Mouse (Mus musculus): ENCODE measurements around the gene Tagln. TPM values are rescaled to one million over a fixed set of nuclear protein-coding genes. Genes with fewer than 3 reads are reported as not detected.
A peak's percentile ranks its signal among the peaks of the same experiment; 100 is the strongest.

The Tagln gene
- polyA plus RNA-seq, 1 experiment from 2014 or later: 59.1 TPM

DNA sequence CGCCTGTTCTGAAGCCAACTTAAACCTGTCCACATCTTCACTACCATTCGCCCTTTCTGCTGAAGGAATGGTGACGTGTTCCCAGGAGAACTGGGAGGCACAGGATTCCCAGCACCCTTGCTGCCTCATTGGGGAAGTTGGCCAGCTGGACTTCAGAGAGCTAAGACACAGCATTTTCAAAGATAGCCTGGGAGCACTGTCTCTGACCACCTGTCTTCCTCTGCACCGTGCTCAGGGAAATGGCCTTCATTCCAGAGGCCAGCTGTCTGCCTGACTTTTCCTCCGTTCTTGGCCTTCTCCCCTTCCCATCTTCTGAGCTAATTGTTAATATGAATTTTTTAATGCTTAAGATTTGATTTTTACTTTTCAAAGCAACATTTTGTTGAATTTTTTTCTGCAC lies 6.6 kb downstream of the Tagln start:
- Histone ChIP-seq H3K27ac (replicated peaks; ENCODE audit: low read depth, low read length) (no peak overlapping the region), H3K27me3 (replicated peaks; ENCODE audit: control insufficient read depth, insufficient read depth, low read length) (no peaks in the 10 kb centered on the region), H3K9me3 (ENCODE audit: control insufficient read depth, low read length) (no peaks in the 10 kb centered on the region), H3K4me3 (ENCODE audit: low read depth, low read length) (no peak overlapping the region), H3K9ac (ENCODE audit: low read depth, low read length) (no peak overlapping the region), H3K4me2 (ENCODE audit: low read depth, low read length) (no peak overlapping the region), H3K36me3 (ENCODE audit: control insufficient read depth, insufficient read depth, low read length) (peaks cover 68% of the 10 kb centered on the region), H3K4me1 (ENCODE audit: control insufficient read depth, insufficient read depth, low read length) (no peaks in the 10 kb centered on the region)
- ATAC-seq (ENCODE audit: low read depth) (no peak), DNase-seq (ENCODE audit: low spot score) (no peak)
- 83% methylated on average over 5 of the region's 5 CpGs for WGBS

DNA sequence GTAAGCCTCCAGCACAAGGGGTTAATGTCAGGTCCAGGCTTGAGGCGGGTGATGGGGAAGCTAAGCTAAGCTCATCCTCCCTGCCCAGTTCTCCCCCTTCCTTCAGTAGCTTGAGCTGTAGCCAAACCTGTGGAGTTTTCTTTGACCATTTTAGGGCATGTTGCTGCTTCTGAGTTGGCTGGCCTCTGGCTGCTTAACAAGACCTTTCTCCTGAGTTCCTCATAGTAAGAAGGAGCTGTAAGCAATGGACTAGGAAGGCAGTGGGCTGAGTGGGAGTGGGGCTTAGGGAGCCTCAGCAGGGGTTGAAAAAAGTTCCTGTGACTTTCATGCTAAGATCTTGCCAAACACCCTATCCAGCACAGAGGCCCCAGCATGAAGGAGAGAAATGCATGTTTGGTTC lies 16.0 kb downstream of the Tagln start:
- no peak overlapping the region for H3K9ac ChIP-seq (ENCODE audit: low read depth, low read length)
- no peak overlapping the region for H3K4me3 ChIP-seq (ENCODE audit: low read depth, low read length)
- H3K27ac ChIP-seq (replicated peaks; ENCODE audit: low read depth, low read length): no peak overlapping the region
- H3K9me3 ChIP-seq (ENCODE audit: control insufficient read depth, low read length): no peaks in the 10 kb centered on the region
- H3K36me3 ChIP-seq (ENCODE audit: control insufficient read depth, insufficient read depth, low read length): peaks cover 81% of the 10 kb centered on the region
- ATAC-seq (ENCODE audit: low read depth): no peak
- H3K27me3 ChIP-seq (replicated peaks; ENCODE audit: control insufficient read depth, insufficient read depth, low read length): no peaks in the 10 kb centered on the region
- no peak overlapping the region for H3K4me2 ChIP-seq (ENCODE audit: low read depth, low read length)
- no peak for DNase-seq (ENCODE audit: low spot score)
- no peaks in the 10 kb centered on the region for H3K4me1 ChIP-seq (ENCODE audit: control insufficient read depth, insufficient read depth, low read length)
- WGBS: 42% methylated on average over 1 of the region's 1 CpGs

GRCm38 (mm10) chr9:45917041-45917934 lies 18.6 kb downstream of the Tagln start:
- 83% methylated on average over 5 of the region's 5 CpGs for WGBS
- Histone ChIP-seq H3K9ac (ENCODE audit: low read depth, low read length) (no peak overlapping the region), H3K27ac (replicated peaks; ENCODE audit: low read depth, low read length) (no peak overlapping the region), H3K36me3 (ENCODE audit: control insufficient read depth, insufficient read depth, low read length) (peaks cover 93% of the 10 kb centered on the region), H3K4me1 (ENCODE audit: control insufficient read depth, insufficient read depth, low read length) (no peaks in the 10 kb centered on the region), H3K9me3 (ENCODE audit: control insufficient read depth, low read length) (no peaks in the 10 kb centered on the region), H3K27me3 (replicated peaks; ENCODE audit: control insufficient read depth, insufficient read depth, low read length) (no peaks in the 10 kb centered on the region), H3K4me2 (ENCODE audit: low read depth, low read length) (no peak overlapping the region), H3K4me3 (ENCODE audit: low read depth, low read length) (no peak overlapping the region)
- peak; percentile 68 for DNase-seq (ENCODE audit: low spot score)
- peak; percentile 71 for ATAC-seq (ENCODE audit: low read depth)

DNA sequence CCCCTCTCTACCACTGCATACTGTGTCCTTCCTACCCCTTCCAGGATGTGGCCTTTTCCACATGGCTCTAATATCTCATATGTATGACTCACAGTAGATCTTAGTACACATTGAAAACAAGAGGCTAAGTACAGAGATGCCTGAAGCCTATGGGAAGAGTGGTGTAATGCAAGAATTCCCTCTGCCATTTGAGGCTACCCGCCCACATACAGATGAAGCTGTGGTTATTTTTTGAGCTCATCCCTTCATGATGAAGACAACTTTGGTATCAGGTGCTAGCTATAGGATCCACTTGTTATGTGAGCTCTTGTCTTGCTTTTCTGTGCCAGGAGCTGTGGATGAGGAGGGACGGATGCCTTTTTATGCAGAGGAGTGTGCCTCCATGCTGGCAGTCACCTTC lies 20.2 kb downstream of the Tagln start:
- no peak overlapping the region for H3K9ac ChIP-seq (ENCODE audit: low read depth, low read length)
- no peaks in the 10 kb centered on the region for H3K4me1 ChIP-seq (ENCODE audit: control insufficient read depth, insufficient read depth, low read length)
- no peak overlapping the region for H3K4me3 ChIP-seq (ENCODE audit: low read depth, low read length)
- DNase-seq (ENCODE audit: low spot score): no peak
- H3K9me3 ChIP-seq (ENCODE audit: control insufficient read depth, low read length): no peaks in the 10 kb centered on the region
- H3K36me3 ChIP-seq (ENCODE audit: control insufficient read depth, insufficient read depth, low read length): peaks cover 98% of the 10 kb centered on the region
- ATAC-seq (ENCODE audit: low read depth): no peak
- no peaks in the 10 kb centered on the region for H3K27me3 ChIP-seq (replicated peaks; ENCODE audit: control insufficient read depth, insufficient read depth, low read length)
- 89% methylated on average over 2 of the region's 2 CpGs for WGBS
- H3K27ac ChIP-seq (replicated peaks; ENCODE audit: low read depth, low read length): no peak overlapping the region
- no peak overlapping the region for H3K4me2 ChIP-seq (ENCODE audit: low read depth, low read length)

- Histone ChIP-seq H3K27ac (replicated peaks; ENCODE audit: low read depth, low read length) (no peak overlapping the region), H3K36me3 (ENCODE audit: control insufficient read depth, insufficient read depth, low read length) (peaks cover 80% of the 10 kb centered on the region), H3K4me2 (ENCODE audit: low read depth, low read length) (no peak overlapping the region), H3K9ac (ENCODE audit: low read depth, low read length) (no peak overlapping the region), H3K4me1 (ENCODE audit: control insufficient read depth, insufficient read depth, low read length) (peaks cover 6% of the 10 kb centered on the region; the same call in 1 of the 2 replicates), H3K27me3 (replicated peaks; ENCODE audit: control insufficient read depth, insufficient read depth, low read length) (no peaks in the 10 kb centered on the region), H3K4me3 (ENCODE audit: low read depth, low read length) (no peak overlapping the region), H3K9me3 (ENCODE audit: control insufficient read depth, low read length) (no peaks in the 10 kb centered on the region)
- DNase-seq (ENCODE audit: low spot score): peak; percentile 17
- no peak for ATAC-seq (ENCODE audit: low read depth)
- WGBS: 65% methylated on average over 1 of the region's 1 CpGs
Measured at GRCm38 (mm10) chr9:45911673-45912072, 24.2 kb downstream of the Tagln start.

DNA sequence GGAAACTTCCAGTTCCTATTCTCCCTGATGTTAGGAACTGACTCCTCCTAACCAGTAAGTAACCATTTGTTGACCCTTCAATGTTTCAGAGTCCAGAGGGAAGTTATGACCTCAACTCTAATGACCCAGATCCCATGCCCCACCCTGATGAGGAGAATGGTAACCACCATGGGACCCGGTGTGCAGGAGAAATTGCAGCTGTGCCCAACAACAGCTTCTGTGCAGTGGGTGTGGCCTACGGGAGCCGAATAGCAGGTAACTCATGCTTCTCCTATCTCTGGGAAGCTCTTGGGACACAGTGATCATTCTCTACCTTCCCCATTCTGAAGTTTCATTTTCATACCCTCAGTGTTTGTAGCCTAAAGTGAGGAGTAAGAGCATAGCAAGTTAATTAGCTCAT lies 24.9 kb downstream of the Tagln start:
- 93% methylated on average over 3 of the region's 3 CpGs for WGBS
- no peak for ATAC-seq (ENCODE audit: low read depth)
- DNase-seq (ENCODE audit: low spot score): no peak
- Histone ChIP-seq H3K4me3 (ENCODE audit: low read depth, low read length) (no peak overlapping the region), H3K4me1 (ENCODE audit: control insufficient read depth, insufficient read depth, low read length) (peaks cover 6% of the 10 kb centered on the region; the same call in 1 of the 2 replicates), H3K36me3 (ENCODE audit: control insufficient read depth, insufficient read depth, low read length) (peaks cover 73% of the 10 kb centered on the region), H3K27me3 (replicated peaks; ENCODE audit: control insufficient read depth, insufficient read depth, low read length) (no peaks in the 10 kb centered on the region), H3K9ac (ENCODE audit: low read depth, low read length) (no peak overlapping the region), H3K4me2 (ENCODE audit: low read depth, low read length) (no peak overlapping the region), H3K9me3 (ENCODE audit: control insufficient read depth, low read length) (no peaks in the 10 kb centered on the region), H3K27ac (replicated peaks; ENCODE audit: low read depth, low read length) (no peak overlapping the region)

GRCm38 (mm10) chr9:45907078-45907428 lies 28.8 kb downstream of the Tagln start:
- Histone ChIP-seq H3K9ac (ENCODE audit: low read depth, low read length) (peak overlapping the region; percentile 94), H3K9me3 (ENCODE audit: control insufficient read depth, low read length) (no peaks in the 10 kb centered on the region), H3K4me1 (ENCODE audit: control insufficient read depth, insufficient read depth, low read length) (peaks cover 12% of the 10 kb centered on the region), H3K36me3 (ENCODE audit: control insufficient read depth, insufficient read depth, low read length) (peaks cover 50% of the 10 kb centered on the region), H3K4me3 (ENCODE audit: low read depth, low read length) (peak overlapping the region; percentile 95), H3K27me3 (replicated peaks; ENCODE audit: control insufficient read depth, insufficient read depth, low read length) (no peaks in the 10 kb centered on the region), H3K27ac (replicated peaks; ENCODE audit: low read depth, low read length) (peak overlapping the region; percentile 91), H3K4me2 (ENCODE audit: low read depth, low read length) (peak overlapping the region; percentile 85)
- WGBS: 2% methylated on average over 13 of the region's 19 CpGs
- DNase-seq (ENCODE audit: low spot score) (peak; percentile 10), ATAC-seq (ENCODE audit: low read depth) (peak; percentile 28)

DNA sequence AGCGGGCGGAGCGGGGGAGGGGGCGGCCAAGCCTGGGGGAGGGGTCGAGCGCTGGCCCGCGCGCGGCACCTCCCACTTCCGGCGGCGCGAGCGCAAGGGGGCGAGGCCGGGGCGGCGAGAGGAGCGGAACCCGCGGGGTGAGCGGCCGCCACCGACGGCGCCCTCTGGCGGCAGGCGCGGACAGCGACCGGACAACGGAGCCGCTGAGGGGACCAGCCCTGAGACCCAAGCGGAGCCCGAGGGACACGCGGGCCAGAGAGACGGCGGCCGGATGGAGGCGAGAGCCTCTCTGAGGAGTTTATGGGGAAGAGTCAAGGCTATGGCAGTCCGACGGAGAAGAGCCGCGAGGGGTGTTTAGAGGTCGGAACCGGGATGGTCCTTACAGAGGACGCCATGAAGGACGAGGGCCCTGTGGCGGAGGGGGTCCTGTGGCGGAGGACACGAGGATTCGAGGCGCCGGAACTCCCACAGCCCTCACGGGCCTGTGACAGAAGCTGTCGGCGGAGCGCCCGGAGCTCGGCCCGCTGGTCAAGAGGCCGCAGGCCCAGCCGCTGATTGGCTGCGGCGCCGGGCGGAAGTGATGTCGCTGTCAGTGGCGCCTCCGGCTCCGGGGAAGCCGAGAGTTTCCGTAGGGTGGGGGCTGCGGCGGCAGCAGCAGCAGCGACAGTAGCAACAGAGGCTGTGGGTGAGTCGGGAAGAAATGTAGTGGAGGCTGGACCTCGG lies 29.3 kb downstream of the Tagln start, which contains the start of the genes Pcsk7 and Rnf214:
Gene Pcsk7, plus strand, starts transcription at position 143 of the 723 bp plus-strand sequence.
Gene Rnf214, minus strand, starts transcription at position 557 of the 723 bp plus-strand sequence.
- Histone ChIP-seq H3K4me3 (ENCODE audit: low read depth, low read length) (peak within 1 kb of the TSS; percentile 95), H3K27ac (replicated peaks; ENCODE audit: low read depth, low read length) (peak within 1 kb of the TSS; percentile 91), H3K9ac (ENCODE audit: low read depth, low read length) (peak within 1 kb of the TSS; percentile 94), H3K9me3 (ENCODE audit: control insufficient read depth, low read length) (no peaks in the 10 kb centered on the region), H3K27me3 (replicated peaks; ENCODE audit: control insufficient read depth, insufficient read depth, low read length) (no peaks in the 10 kb centered on the region), H3K4me2 (ENCODE audit: low read depth, low read length) (peak within 1 kb of the TSS; percentile 85), H3K4me1 (ENCODE audit: control insufficient read depth, insufficient read depth, low read length) (peaks cover 12% of the 10 kb centered on the region), H3K36me3 (ENCODE audit: control insufficient read depth, insufficient read depth, low read length) (peaks cover 50% of the 10 kb centered on the region)
- 0% methylated on average over 47 of the region's 80 CpGs for WGBS
- DNase-seq (ENCODE audit: low spot score) (peak; percentile 91), ATAC-seq (ENCODE audit: low read depth) (peak; percentile 94)
